Mouse (Mus musculus): ENCODE data around the gene Tpst1. TPM values are rescaled to one million over a fixed set of nuclear protein-coding genes. Genes with fewer than 3 reads are reported as not detected.

Tpst1 gene
- polyA plus RNA-seq, 1 experiment from 2014 or later: 57.1 TPM

- no peak overlapping the region for H3K27ac ChIP-seq (ENCODE audit: low read depth, low read length)
- H3K36me3 ChIP-seq (ENCODE audit: control insufficient read depth, insufficient read depth, low read length): peaks cover 23% of the 10 kb centered on the region
- no peak overlapping the region for H3K9ac ChIP-seq (ENCODE audit: low read length)
- DNase-seq (ENCODE audit: low spot score): no peak
- no peaks in the 10 kb centered on the region for H3K27me3 ChIP-seq (replicated peaks; ENCODE audit: control insufficient read depth, insufficient read depth, low read length)
- H3K4me2 ChIP-seq (ENCODE audit: low read length): no peak overlapping the region
- H3K9me3 ChIP-seq (replicated peaks; ENCODE audit: control insufficient read depth, low read length): no peaks in the 10 kb centered on the region
- no peak overlapping the region for H3K4me3 ChIP-seq (ENCODE audit: low read depth, low read length)
- no peak for ATAC-seq
- WGBS: 78% methylated on average over 2 of the region's 2 CpGs
- H3K4me1 ChIP-seq (ENCODE audit: control insufficient read depth, insufficient read depth, low read length): no peaks in the 10 kb centered on the region
Measured at GRCm38 (mm10) chr5:130063760-130064159, 9.4 kb upstream of the Tpst1 start.

- 93% methylated on average over 1 of the region's 1 CpGs for WGBS
- no peaks in the 10 kb centered on the region for H3K4me1 ChIP-seq (ENCODE audit: control insufficient read depth, insufficient read depth, low read length)
- no peaks in the 10 kb centered on the region for H3K9me3 ChIP-seq (replicated peaks; ENCODE audit: control insufficient read depth, low read length)
- DNase-seq (ENCODE audit: low spot score): no peak
- H3K36me3 ChIP-seq (ENCODE audit: control insufficient read depth, insufficient read depth, low read length): peaks cover 7% of the 10 kb centered on the region
- no peak overlapping the region for H3K4me2 ChIP-seq (ENCODE audit: low read length)
- no peak for ATAC-seq
- H3K27ac ChIP-seq (ENCODE audit: low read depth, low read length): no peak overlapping the region
- H3K4me3 ChIP-seq (ENCODE audit: low read depth, low read length): no peak overlapping the region
- H3K27me3 ChIP-seq (replicated peaks; ENCODE audit: control insufficient read depth, insufficient read depth, low read length): no peaks in the 10 kb centered on the region
- H3K9ac ChIP-seq (ENCODE audit: low read length): no peak overlapping the region
Measured at GRCm38 (mm10) chr5:130065579-130065978, 7.5 kb upstream of the Tpst1 start.

GRCm38 (mm10) chr5:130067841-130068264 lies 5.3 kb upstream of the Tpst1 start:
- H3K27me3 ChIP-seq (replicated peaks; ENCODE audit: control insufficient read depth, insufficient read depth, low read length): no peaks in the 10 kb centered on the region
- H3K9me3 ChIP-seq (replicated peaks; ENCODE audit: control insufficient read depth, low read length): no peaks in the 10 kb centered on the region
- no peak overlapping the region for H3K27ac ChIP-seq (ENCODE audit: low read depth, low read length)
- H3K9ac ChIP-seq (ENCODE audit: low read length): no peak overlapping the region
- ATAC-seq (no peak), DNase-seq (ENCODE audit: low spot score) (no peak)
- H3K36me3 ChIP-seq (ENCODE audit: control insufficient read depth, insufficient read depth, low read length): no peaks in the 10 kb centered on the region
- no peaks in the 10 kb centered on the region for H3K4me1 ChIP-seq (ENCODE audit: control insufficient read depth, insufficient read depth, low read length)
- no peak overlapping the region for H3K4me2 ChIP-seq (ENCODE audit: low read length)
- WGBS: 74% methylated on average over 3 of the region's 3 CpGs
- H3K4me3 ChIP-seq (ENCODE audit: low read depth, low read length): no peak overlapping the region

- H3K27ac ChIP-seq (ENCODE audit: low read depth, low read length): no peak overlapping the region
- no peaks in the 10 kb centered on the region for H3K27me3 ChIP-seq (replicated peaks; ENCODE audit: control insufficient read depth, insufficient read depth, low read length)
- H3K36me3 ChIP-seq (ENCODE audit: control insufficient read depth, insufficient read depth, low read length): no peaks in the 10 kb centered on the region
- H3K9ac ChIP-seq (ENCODE audit: low read length): no peak overlapping the region
- ATAC-seq (no peak), DNase-seq (ENCODE audit: low spot score) (no peak)
- WGBS: 70% methylated on average over 6 of the region's 6 CpGs
- no peak overlapping the region for H3K4me2 ChIP-seq (ENCODE audit: low read length)
- peaks cover 3% of the 10 kb centered on the region; the same call in 1 of the 2 replicates for H3K4me1 ChIP-seq (ENCODE audit: control insufficient read depth, insufficient read depth, low read length)
- no peak overlapping the region for H3K4me3 ChIP-seq (ENCODE audit: low read depth, low read length)
- no peaks in the 10 kb centered on the region for H3K9me3 ChIP-seq (replicated peaks; ENCODE audit: control insufficient read depth, low read length)
Measured at GRCm38 (mm10) chr5:130074491-130074890, 1.4 kb downstream of the Tpst1 start.

- ATAC-seq (no peak), DNase-seq (ENCODE audit: low spot score) (no peak)
- H3K27me3 ChIP-seq (replicated peaks; ENCODE audit: control insufficient read depth, insufficient read depth, low read length): no peaks in the 10 kb centered on the region
- no peak overlapping the region for H3K4me3 ChIP-seq (ENCODE audit: low read depth, low read length)
- H3K9ac ChIP-seq (ENCODE audit: low read length): no peak overlapping the region
- H3K27ac ChIP-seq (ENCODE audit: low read depth, low read length): no peak overlapping the region
- WGBS: 64% methylated on average over 6 of the region's 6 CpGs
- no peaks in the 10 kb centered on the region for H3K9me3 ChIP-seq (replicated peaks; ENCODE audit: control insufficient read depth, low read length)
- H3K4me2 ChIP-seq (ENCODE audit: low read length): no peak overlapping the region
- H3K4me1 ChIP-seq (ENCODE audit: control insufficient read depth, insufficient read depth, low read length): peaks cover 3% of the 10 kb centered on the region; the same call in 1 of the 2 replicates
- H3K36me3 ChIP-seq (ENCODE audit: control insufficient read depth, insufficient read depth, low read length): no peaks in the 10 kb centered on the region
Measured at GRCm38 (mm10) chr5:130076396-130076795, 3.3 kb downstream of the Tpst1 start.

GRCm38 (mm10) chr5:130078096-130078833 lies 5.1 kb downstream of the Tpst1 start:
- no peak overlapping the region; the same call in 1 of the 2 replicates for H3K9ac ChIP-seq (ENCODE audit: low read length)
- H3K4me2 ChIP-seq (ENCODE audit: low read length): no peak overlapping the region
- DNase-seq (ENCODE audit: low spot score) (no peak), ATAC-seq (no peak)
- H3K36me3 ChIP-seq (ENCODE audit: control insufficient read depth, insufficient read depth, low read length): no peaks in the 10 kb centered on the region
- H3K9me3 ChIP-seq (replicated peaks; ENCODE audit: control insufficient read depth, low read length): no peaks in the 10 kb centered on the region
- 87% methylated on average over 9 of the region's 9 CpGs for WGBS
- H3K4me3 ChIP-seq (ENCODE audit: low read depth, low read length): no peak overlapping the region
- H3K27ac ChIP-seq (ENCODE audit: low read depth, low read length): no peak overlapping the region
- H3K27me3 ChIP-seq (replicated peaks; ENCODE audit: control insufficient read depth, insufficient read depth, low read length): no peaks in the 10 kb centered on the region
- peaks cover 3% of the 10 kb centered on the region; the same call in 1 of the 2 replicates for H3K4me1 ChIP-seq (ENCODE audit: control insufficient read depth, insufficient read depth, low read length)

- H3K27me3 ChIP-seq (replicated peaks; ENCODE audit: control insufficient read depth, insufficient read depth, low read length): no peaks in the 10 kb centered on the region
- H3K9ac ChIP-seq (ENCODE audit: low read length): peak overlapping the region; percentile 89
- H3K4me3 ChIP-seq (ENCODE audit: low read depth, low read length): peak overlapping the region; percentile 77
- 38% methylated on average over 6 of the region's 6 CpGs for WGBS
- no peak overlapping the region for H3K27ac ChIP-seq (ENCODE audit: low read depth, low read length)
- H3K4me1 ChIP-seq (ENCODE audit: control insufficient read depth, insufficient read depth, low read length): peaks cover 3% of the 10 kb centered on the region; the same call in 1 of the 2 replicates
- H3K9me3 ChIP-seq (replicated peaks; ENCODE audit: control insufficient read depth, low read length): no peaks in the 10 kb centered on the region
- peak overlapping the region; percentile 73 for H3K4me2 ChIP-seq (ENCODE audit: low read length)
- ATAC-seq: peak; percentile 33; the same call in 1 of the 2 replicates
- no peak for DNase-seq (ENCODE audit: low spot score)
- H3K36me3 ChIP-seq (ENCODE audit: control insufficient read depth, insufficient read depth, low read length): no peaks in the 10 kb centered on the region
Measured at GRCm38 (mm10) chr5:130078834-130079156, 5.7 kb downstream of the Tpst1 start.

GRCm38 (mm10) chr5:130079202-130080050 lies 6.3 kb downstream of the Tpst1 start:
- WGBS: 1% methylated on average over 49 of the region's 86 CpGs
- H3K27me3 ChIP-seq (replicated peaks; ENCODE audit: control insufficient read depth, insufficient read depth, low read length): no peaks in the 10 kb centered on the region
- peak overlapping the region; percentile 76; the same call in 1 of the 2 replicates for H3K27ac ChIP-seq (ENCODE audit: low read depth, low read length)
- peak overlapping the region; percentile 73 for H3K4me2 ChIP-seq (ENCODE audit: low read length)
- DNase-seq (ENCODE audit: low spot score): peak; percentile 95
- peak overlapping the region; percentile 77 for H3K4me3 ChIP-seq (ENCODE audit: low read depth, low read length)
- no peaks in the 10 kb centered on the region for H3K36me3 ChIP-seq (ENCODE audit: control insufficient read depth, insufficient read depth, low read length)
- peak; percentile 99 for ATAC-seq
- H3K4me1 ChIP-seq (ENCODE audit: control insufficient read depth, insufficient read depth, low read length): peaks cover 3% of the 10 kb centered on the region; the same call in 1 of the 2 replicates
- H3K9me3 ChIP-seq (replicated peaks; ENCODE audit: control insufficient read depth, low read length): no peaks in the 10 kb centered on the region
- peak overlapping the region; percentile 89 for H3K9ac ChIP-seq (ENCODE audit: low read length)

Data from forebrain, embryonic 14.5 days (tissue).